Mouse (Mus musculus) testis, adult 2 months (tissue): ENCODE results near the gene Sdhb. TPM values are rescaled to one million over a fixed set of nuclear protein-coding genes. Genes with fewer than 3 reads are reported as not detected.

ENCODE experiments used
- H3K27ac ChIP-seq: fragments of 200-500 bp; 2 replicates; pipeline ENCODE4 v1.5.1; 2012; ENCODE audit warnings: low read depth, low read length; ENCODE audit not compliant: control insufficient read depth, insufficient read depth
- H3K27me3 ChIP-seq: fragments of 200-500 bp; 2 replicates; pipeline ENCODE4 v1.6.1; 2012; ENCODE audit warnings: mild to moderate bottlenecking, low read length, moderate library complexity; ENCODE audit not compliant: control insufficient read depth, insufficient read depth
- H3K36me3 ChIP-seq: fragments of 200-500 bp; 2 replicates; pipeline ENCODE4 v1.6.1; 2012; ENCODE audit warnings: mild to moderate bottlenecking, low read length; ENCODE audit not compliant: control insufficient read depth, insufficient read depth
- H3K4me1 ChIP-seq: fragments of 200-500 bp; 2 replicates; pipeline ENCODE4 v1.6.1; 2012; ENCODE audit warnings: low read length; ENCODE audit not compliant: control insufficient read depth, insufficient read depth
- H3K4me3 ChIP-seq: fragments of 200-500 bp; 2 replicates; pipeline ENCODE4 v1.5.1; 2012; ENCODE audit warnings: low read depth, mild to moderate bottlenecking, low read length, moderate library complexity, mixed read lengths; ENCODE audit not compliant: control insufficient read depth
- CTCF ChIP-seq: fragments of 200-500 bp; IDR thresholded peaks from 2 replicates; pipeline ENCODE4 v1.5.1; 2012; ENCODE audit warnings: low read depth, mild to moderate bottlenecking, inconsistent platforms, low read length, moderate library complexity; ENCODE audit not compliant: control insufficient read depth, insufficient read depth, insufficient replicate concordance
- POLR2A ChIP-seq: fragments of 200-500 bp; IDR thresholded peaks from 2 replicates; pipeline ENCODE4 v1.6.1; 2012; ENCODE audit warnings: low read depth, mild to moderate bottlenecking, inconsistent platforms, low read length, moderate library complexity; ENCODE audit not compliant: control insufficient read depth
- polyA plus RNA-seq: library from polyadenylated mRNA; depleted of rRNA; stranded (reverse); fragments of >200 nt; gene quantifications from 2 replicates; pipeline ENCODE4 v1.2.3, GENCODE M21; 2012

Sdhb gene
- polyA plus RNA-seq, 1 experiment, result 97.1 TPM

DNA sequence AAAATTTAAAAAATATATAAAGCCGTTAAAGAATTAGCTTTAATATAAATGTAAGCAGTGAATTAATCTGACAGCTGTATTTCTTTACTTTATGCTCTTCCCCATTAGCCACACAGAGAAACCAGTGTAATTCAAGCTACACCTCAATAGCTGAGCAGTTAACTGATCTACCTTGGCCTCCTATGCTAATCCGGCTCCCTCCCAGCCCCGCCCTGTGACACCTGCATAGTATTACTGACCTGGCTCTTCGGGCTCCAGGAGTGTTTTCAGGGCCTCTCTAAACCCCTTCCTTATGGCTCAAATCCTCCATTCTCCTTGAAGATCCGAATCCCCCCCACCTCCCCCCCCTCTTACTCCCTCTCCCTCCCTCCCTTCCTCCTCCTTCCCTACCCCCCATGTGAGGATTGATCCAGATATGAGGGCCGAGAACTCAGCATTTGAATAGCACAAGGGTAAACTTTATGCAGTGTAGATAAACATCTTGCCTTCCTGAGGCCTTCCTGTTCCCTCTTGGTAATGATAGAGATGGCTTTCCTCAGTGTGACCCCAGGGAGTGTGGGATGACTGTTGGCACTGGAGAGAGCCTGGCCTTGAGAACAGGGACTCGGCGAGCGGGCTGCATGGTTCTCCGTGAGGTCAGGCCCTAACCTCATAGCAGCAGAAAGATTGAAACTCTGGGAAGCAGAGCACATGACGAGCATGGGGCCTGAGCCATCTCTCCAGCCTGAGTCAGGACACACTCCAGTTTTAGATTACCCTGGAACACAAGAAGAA is 6.6 kb downstream of the Sdhb start:
- Histone ChIP-seq H3K27me3 (no peaks in the 10 kb centered on the region), H3K27ac (no peak overlapping the region), H3K4me3 (no peak overlapping the region), H3K36me3 (no peaks in the 10 kb centered on the region; the same call in 1 of the 2 replicates), H3K4me1 (peaks cover under 1% of the 10 kb centered on the region; the same call in 1 of the 2 replicates)
- no peak for TF ChIP-seq POLR2A
- no peak for TF ChIP-seq CTCF

DNA sequence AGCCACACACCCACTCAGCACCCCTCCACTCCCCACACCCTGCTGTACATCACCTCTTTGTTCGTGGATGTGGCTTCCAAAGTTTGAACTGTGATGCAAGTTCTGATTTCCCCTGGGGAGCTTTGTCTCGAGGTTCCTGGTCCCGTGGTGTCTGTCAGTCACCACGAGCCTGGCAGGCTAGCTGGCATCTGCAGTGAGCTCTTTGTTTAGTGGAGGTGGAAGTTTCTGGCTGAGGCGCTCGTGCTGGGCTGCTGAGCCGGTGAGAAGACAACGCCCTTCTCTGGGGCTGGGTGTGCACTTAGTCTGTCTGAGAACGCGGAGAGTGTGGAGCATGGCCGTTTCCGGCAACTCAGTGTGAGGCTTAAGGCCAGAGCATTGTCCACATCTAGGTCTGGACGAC is 10.7 kb downstream of the Sdhb start:
- H3K27ac ChIP-seq, result no peak overlapping the region
- no peaks in the 10 kb centered on the region; the same call in none of the 2 replicates for H3K36me3 ChIP-seq
- H3K27me3 ChIP-seq, result no peaks in the 10 kb centered on the region
- TF ChIP-seq POLR2A (no peak), CTCF (no peak)
- no peaks in the 10 kb centered on the region for H3K4me1 ChIP-seq
- H3K4me3 ChIP-seq, result no peak overlapping the region

DNA sequence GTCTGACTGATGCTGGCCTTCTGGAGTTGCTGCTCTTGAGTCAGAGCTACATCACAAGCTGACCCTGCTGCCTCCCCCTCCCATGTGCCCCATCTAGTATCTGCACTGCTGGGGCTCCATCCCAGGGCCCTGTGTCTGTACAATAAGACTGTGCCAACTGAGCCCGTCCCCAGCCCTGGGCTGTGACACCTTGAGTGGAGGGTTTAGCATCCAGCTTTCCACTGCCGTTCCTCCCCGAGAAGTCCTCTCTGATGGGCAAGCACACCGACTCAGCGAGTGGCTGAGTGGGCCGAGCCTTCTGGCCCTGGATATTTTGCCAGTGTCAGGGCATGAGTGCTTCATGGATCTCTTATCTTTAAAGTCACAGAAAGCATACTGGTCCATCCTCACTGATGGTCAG is 13.4 kb downstream of the Sdhb start:
- Histone ChIP-seq H3K4me1 (no peaks in the 10 kb centered on the region), H3K4me3 (no peak overlapping the region), H3K27ac (no peak overlapping the region), H3K27me3 (no peaks in the 10 kb centered on the region), H3K36me3 (no peaks in the 10 kb centered on the region; the same call in none of the 2 replicates)
- no peak for TF ChIP-seq POLR2A
- TF ChIP-seq CTCF, result no peak

DNA sequence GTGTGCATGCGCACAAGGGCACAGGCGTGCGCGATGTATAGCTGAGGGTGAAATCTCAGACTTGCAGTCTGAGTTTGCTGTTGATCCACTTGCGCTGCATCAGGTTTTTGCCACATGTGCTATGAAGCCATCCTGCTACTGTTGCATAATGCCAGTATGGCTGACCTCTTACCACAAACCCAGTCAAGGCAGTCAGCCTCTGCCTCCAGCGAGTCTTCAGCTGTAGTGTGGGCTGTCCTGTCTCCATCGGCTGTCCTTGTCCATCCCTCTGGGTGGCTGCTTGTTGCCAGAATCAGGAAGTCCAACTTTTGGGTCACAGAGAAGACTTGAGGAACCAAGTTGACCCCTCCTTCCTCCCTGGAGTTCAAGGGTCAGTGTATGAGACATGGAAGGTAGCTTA is 14.4 kb downstream of the Sdhb start:
- no peaks in the 10 kb centered on the region; the same call in none of the 2 replicates for H3K36me3 ChIP-seq
- TF ChIP-seq POLR2A (no peak), CTCF (no peak)
- no peaks in the 10 kb centered on the region for H3K27me3 ChIP-seq

DNA sequence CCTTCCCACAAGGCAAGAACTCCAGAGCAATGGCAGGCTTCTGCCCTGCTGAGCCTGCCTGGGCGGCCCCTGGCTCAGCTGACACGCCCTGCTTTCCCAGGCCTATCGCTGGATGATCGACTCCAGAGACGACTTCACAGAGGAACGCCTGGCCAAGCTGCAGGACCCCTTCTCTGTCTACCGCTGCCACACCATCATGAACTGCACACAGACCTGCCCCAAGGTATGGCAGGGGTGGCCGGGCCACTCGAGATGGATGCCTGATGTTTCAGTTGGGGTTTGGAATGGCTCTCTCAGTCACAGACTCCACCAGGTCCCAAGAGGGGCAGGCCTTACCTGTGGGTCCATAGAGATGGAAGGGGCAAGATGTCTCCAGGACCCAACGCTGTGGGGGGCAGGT is 16.3 kb downstream of the Sdhb start:
- Histone ChIP-seq H3K36me3 (no peaks in the 10 kb centered on the region; the same call in none of the 2 replicates), H3K4me1 (no peaks in the 10 kb centered on the region), H3K27me3 (no peaks in the 10 kb centered on the region), H3K27ac (no peak overlapping the region), H3K4me3 (no peak overlapping the region)
- TF ChIP-seq POLR2A, result no peak
- TF ChIP-seq CTCF, result no peak

More for the DNA sequence above, 14.4 kb downstream of the Sdhb start:
- H3K4me1 ChIP-seq, result no peaks in the 10 kb centered on the region
- H3K4me3 ChIP-seq, result no peak overlapping the region
- no peak overlapping the region for H3K27ac ChIP-seq

DNA sequence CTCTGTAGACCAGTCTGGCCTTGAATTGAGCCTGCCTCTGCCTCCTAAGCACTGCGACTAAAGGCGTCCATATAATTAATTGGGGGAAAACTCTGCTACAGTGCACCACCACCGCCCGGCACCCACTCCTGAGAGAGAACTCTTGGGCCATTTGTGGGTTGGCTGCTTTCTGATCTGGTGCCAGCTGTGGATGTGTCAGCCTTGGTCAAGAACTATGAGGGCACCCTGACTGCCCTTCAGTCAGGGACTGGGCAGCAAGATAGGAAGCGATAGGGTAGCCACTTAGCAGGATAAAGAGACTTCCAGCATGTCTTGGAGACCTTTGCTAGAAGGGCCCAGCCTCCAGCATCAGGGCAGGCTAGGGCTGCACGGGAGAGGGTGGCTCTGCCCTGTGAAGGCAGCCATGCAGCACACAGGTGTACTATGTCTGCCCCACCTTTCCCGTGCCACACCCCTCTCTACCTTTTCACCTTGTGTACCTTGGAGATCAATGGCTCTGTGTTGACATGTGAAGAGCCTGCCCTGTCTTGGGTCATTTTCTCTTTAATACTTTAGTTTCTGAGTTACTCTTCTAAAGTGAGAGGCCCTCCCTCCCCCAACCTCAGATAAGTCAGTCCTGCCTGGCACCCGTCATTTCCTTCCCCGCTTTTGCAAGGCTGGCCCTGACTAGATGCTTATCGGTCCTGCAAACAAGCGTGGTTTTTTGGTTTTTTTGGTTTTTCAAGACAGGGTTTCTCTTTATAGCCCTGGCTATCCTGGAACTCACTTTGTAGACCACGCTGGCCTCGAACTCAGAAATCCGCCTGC is 17.1 kb downstream of the Sdhb start:
- Histone ChIP-seq H3K4me1 (no peaks in the 10 kb centered on the region), H3K4me3 (no peak overlapping the region), H3K27me3 (no peaks in the 10 kb centered on the region), H3K36me3 (no peaks in the 10 kb centered on the region; the same call in none of the 2 replicates), H3K27ac (peak overlapping the region; percentile 34; the same call in 1 of the 2 replicates)
- TF ChIP-seq POLR2A (no peak), CTCF (no peak)

DNA sequence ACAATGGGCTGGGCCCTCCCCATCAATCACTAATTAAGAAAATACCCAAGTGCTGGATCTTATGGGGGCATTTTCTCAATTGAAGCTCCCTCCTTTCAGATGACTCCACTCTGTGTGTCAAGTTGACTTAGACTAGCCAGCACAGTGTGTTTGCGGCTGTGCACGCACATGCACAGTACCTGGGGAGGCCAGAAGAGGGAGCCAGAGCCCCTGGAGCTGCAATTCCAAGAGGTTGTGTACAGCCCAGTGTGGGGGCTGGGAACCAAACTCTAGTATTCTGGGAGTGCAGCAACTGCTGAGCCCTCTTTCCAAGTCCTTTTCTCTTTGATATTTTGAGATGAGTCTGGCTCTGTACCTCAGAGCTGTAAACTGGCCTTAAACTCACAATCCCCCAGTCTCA is 20.6 kb downstream of the Sdhb start:
- no peak overlapping the region for H3K27ac ChIP-seq
- no peaks in the 10 kb centered on the region; the same call in 1 of the 2 replicates for H3K36me3 ChIP-seq

More for the DNA sequence above, 20.6 kb downstream of the Sdhb start:
- peak; percentile 55; the same call in 1 of the 2 replicates for TF ChIP-seq CTCF
- no peak for TF ChIP-seq POLR2A
- no peaks in the 10 kb centered on the region; the same call in 1 of the 2 replicates for H3K4me1 ChIP-seq
- H3K4me3 ChIP-seq, result no peak overlapping the region
- no peaks in the 10 kb centered on the region for H3K27me3 ChIP-seq
